Mouse (Mus musculus): ENCODE results near the gene Cdh4.

The Cdh4 gene

DNA sequence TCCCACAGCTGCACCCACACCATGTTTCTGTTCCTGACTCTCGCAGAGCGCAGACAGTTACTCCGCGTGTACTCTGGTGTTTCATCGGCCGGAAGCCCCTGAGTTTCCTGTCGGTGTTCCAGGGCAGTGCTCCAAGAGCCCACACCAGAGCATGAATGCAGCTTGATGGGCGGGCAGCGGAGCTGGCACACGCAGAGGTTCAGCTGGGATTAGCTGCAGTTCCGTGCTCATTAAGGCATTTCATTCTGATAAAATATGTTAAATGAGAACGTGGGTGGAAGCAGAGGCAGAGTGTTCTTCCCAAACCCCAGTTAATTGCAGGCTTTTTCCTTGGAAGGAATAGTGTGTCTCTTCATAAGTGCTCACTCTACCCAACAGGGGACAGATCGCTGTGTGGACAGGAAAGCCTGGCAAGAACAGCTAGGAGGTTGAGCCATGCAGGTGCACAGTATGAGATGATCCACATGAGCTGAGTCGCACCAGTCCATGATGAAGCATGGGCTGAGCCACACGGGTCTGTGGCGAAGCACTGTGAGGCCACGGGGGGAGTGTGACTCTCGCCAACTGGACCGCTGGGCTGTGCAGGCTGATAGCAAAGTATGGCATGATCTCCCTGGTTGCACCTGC is 357.8 kb downstream of the Cdh4 start:
- DNase-seq: no peak

DNA sequence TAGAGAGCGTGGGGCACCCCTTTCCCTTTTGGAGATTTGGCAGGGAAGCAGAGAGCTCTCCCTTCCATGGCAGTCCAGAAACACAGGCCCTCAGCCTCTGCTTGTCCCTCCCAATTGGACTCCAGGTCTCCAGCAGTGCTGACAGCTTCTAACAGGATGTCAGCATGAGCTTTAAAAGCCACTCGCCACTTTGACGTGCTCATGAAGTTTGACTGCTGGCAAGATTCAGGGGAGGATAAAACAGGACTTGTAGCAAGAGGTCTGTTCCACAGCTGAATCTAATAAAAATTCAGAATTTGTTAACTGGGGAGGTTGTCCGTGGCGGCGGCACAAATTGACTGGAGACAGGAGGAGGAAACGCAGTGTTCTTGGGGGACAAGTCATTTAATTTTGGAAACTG is 358.8 kb downstream of the Cdh4 start:
- DNase-seq: no peak

DNA sequence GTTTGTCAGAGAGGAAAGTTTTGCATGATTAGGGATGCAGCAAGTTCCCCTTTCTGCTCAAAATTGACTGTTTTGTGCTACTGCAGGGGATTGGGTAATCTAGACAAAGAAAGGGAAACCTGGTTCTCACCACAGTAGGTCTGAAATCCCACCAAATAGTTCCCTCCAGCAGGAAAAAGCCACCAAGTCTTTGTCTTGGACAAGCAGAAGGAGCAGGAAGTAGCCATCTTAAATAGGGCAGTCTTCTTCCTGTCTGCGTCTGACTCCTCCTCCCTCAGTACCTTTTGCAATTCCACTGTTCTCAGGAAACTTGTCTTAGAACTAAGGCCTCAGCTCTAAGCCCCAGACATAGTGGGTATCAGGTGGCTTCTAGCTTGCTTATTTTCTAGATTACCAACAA is 360.2 kb downstream of the Cdh4 start:
- no peak for DNase-seq

DNA sequence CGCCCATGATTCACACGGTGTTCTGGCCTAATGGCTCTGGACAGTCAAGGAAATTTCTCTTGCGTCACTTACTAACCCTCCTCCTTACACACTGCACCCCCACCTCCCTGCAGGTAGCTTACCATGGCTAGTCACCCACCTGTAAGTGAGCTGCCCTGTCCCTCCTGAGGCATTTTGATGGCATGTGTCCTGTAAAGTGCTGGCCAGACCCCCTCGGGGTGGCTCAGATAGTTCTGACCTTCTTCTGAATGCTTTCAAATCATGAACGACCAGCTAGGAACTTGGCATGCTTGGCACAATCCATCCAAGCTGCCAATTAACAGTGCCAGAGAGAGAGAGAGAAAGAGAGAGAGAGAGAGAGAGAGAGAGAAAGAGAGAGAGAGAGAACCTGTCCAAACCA is 368.9 kb downstream of the Cdh4 start:
- no peak for DNase-seq

DNA sequence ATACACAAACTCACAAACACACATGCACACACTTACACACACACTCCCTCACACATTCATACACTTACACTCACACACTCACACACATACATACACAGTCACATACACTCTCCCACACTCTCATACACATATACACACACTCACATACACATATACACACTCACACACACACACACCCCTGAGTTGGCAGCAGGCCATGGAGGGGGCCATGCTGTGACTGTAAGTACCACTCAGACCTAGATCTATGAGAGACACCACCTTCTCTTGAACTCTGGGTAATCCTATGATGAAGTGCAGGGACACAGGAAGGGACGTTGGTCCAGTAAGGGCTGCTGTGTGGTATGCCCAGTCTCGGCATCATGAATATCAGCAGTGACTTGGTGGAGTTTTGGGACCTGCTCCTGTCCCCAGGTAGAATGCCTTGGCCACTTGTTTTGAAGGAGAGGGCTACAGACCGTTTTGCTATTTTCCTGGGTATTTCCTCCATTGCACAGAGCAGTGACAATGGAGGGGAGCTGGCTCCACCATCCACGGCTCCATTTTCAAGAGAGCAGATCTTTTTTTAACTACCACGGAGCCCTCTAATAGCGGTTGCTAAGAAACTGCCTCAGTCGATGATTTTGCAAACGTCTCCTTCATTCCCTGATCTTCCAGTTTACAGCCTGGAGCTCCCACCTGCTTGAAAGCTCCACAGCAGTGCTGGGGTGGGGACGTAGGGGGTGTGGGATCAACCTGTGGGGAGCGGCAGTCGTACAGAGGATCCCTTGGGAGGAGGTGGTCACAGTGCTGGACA is 371.0 kb downstream of the Cdh4 start:
- DNase-seq: no peak

DNA sequence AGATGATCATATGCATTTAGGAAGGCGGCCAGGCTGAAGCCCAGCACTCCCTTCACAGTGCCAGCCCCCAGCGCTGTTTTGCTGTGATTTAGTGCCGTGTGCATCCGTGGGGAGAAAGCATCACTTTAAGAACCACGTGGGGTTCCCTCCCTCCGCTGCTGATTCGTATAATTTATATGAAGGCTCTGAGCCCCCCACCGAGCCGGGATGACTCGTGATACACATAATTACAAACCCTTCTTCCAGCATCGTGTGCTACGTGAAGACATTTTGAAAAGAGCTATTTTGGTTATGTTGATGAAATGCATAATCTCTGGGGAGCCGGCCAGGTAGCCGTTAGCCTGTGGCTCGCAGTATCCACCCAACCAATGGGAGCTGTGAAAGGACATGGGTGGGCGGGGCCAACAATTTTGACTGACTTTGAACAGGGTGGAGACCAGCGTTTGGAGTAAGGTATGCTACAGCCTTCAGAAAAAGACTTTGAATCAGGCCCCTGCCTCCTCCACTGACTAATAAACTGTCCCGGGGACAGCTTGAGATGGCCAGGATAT is 382.6 kb downstream of the Cdh4 start:
- DNase-seq: no peak

DNA sequence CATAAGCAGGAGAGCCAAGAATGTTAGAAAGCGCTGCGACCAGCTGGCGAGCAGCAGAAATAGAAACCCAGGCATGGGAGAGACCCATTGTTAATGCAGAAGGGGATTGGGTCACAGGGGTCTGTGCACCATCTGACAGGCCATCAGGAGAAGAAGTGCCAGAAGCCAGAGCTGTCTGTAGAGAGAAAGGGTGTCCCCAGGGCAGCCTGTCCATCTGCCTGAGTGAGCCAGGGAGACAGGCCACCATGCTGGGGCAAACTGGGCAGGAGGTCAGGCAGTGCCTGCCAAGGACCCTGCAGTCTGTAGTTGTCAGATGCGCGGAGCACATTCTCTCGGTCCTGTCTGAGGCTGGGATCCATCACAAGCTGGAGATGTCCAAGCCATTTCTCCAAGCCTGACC is 386.7 kb downstream of the Cdh4 start:
- no peak for DNase-seq

DNA sequence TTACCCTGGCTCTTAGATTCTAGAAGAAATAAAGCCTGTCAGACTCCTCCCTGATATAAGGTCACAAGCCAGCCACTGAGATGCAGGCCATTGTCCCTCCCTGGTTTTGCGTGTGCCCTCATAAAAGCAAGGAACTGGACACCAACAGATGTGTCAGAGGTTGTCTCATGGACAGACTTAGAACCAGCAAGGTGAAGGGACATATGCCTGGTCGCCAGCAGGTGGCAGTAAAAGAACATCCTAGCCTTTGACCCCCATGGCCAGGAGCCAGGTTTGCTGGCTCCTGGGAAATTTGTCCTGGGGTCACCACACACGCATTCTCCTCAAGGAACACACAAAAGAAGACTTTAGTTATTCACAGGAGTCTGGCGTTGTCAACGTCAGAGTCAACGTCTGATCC is 387.7 kb downstream of the Cdh4 start:
- DNase-seq: peak; percentile 59

DNA sequence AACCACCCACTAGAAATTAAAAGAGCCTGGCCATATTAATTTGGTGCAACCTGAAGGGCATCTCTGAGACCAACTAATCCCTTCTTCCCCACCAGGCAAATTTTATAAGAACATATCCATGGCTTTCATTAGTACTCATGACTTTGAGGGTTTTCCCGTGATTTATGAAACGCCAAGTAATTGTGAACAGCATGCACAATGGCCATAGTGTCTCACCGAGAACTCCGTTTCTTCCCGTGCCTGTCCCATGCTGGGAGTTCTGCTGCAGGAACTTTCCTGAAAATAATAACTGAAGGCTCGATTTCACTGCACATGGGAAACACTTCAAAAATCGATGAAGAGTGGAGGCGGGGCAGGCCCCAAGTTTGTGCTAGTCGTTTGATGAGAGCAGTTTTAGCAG is 392.7 kb downstream of the Cdh4 start:
- no peak for DNase-seq

DNA sequence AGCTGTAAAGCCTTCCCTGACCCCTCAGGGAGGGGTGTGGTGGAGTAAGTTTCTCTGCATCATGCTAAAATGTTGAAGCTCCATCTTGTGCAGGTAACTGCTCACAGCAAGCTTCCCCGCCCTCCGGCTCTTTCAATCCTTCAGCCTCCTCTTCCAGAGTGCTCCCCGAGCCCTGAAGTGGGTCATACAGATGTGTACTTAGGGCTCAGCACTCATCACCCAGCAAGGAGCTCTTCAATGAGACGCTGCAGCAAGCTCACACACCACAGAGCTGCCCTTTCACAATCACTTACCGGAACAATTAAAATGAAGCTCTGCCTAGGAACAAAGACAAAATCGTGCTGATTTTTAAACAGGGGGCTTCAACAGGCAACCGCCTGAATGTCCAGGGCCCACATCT is 393.3 kb downstream of the Cdh4 start:
- DNase-seq: no peak

DNA sequence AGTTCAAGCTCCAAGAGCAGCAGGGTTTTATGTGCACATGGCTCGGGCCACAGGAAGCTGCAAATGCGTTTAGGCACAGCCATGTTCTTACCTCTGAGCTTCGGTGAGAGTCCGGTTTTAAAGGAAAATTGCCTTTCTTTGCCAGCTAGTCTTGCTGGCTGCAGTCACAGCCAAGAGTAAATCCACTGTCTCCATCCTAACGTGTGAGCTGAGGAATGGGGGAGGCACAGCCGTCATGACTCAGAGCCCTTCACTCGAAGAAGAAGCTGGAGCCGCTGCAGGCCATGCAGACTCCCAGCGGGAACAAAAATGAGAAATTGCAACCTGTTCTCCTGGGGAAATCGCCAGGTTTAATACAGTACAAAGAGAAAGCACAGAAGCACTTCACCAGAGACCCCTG is 395.0 kb downstream of the Cdh4 start:
- no peak for DNase-seq

DNA sequence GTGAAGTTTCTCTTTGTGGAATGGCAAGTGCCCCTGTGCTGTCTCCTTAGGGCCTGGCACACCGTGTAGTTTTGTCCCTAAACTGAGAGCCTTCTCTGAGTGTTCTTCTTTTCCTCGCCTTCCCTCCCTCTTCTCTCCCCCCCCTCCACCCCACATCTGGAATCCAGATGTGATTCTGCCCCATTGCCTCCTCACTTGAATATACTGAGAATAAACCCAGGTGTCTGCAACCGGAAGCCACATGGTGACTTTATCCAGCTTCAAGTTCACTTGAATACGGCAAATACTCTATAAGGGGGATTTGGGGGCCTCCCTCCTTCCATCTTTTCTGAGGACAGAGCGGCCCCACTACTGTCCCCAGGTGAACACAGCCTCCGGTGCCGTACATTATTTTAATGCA is 395.8 kb downstream of the Cdh4 start:
- DNase-seq: no peak

DNA sequence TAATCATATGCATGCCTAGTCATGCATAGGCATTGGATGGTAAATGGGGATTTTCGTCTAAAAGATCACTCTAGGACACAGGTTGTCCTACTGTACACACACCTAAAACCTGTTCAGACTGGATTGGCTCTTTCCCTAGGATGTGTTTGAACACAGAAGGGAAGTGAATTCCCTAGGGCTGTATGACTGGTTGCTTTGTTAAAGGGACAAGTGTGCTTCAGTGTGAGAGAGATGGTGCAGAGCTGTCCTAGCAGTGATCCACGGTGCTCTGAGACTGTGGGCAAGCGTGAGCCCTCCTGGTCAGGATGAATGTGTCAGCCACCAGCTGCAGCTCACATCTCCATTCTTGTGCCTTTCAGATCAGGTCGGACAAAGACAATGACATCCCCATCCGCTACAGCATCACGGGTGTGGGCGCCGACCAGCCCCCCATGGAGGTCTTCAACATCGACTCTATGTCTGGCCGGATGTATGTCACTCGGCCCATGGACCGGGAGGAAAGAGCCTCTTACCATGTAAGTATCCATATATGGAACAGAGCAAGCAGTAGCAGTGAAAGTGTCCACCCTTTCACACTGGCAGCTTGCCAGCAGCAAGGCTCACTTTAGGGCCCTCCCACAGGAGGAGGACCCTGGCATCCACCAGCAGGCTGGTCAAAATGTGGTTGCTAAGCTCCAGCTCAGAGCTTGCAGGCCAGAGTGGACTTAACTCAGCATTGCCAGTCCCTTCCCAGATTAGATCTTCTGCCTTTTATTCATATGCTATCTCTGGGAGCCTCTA is 400.6 kb downstream of the Cdh4 start:
- DNase-seq: peak; percentile 87

DNA sequence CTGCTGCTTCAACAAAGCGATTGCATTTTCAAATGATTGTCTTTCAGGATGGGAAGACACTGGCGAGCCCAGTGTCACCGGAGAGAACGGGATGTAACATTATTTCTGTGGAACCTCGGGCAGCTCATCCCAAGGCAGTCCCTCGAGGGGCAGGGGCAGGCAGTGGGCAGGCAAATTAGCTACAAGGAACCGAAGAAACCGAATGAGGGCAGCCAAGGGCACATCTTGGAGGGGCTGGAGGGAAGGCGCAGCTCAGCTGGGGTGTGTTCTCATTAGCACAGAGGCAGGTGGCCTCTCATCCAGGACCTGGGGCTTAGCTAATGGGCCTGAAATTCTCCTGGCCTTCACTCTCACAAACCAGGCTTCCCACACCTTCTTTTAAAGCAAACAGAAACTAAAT is 407.5 kb downstream of the Cdh4 start:
- peak; percentile 32 for DNase-seq

DNA sequence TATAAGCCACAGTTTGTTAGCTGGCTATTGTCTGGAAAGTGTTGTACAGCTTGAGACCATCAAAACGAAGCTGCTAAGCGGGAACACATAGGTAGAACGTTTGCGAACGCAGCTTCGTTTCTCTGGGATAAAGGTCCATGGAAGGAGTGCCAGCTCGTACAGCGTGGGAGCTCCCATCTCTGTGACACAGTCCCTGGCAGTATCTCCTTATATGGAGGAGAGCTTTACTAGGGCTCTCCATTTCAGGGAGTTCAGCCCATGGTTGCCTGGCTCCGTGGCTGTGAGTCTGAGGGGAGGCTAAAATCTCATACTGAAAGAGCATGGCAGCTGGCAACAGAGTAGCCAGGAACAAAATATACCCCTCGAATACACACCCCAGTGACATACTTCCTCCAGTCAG is 409.9 kb downstream of the Cdh4 start:
- DNase-seq: no peak

DNA sequence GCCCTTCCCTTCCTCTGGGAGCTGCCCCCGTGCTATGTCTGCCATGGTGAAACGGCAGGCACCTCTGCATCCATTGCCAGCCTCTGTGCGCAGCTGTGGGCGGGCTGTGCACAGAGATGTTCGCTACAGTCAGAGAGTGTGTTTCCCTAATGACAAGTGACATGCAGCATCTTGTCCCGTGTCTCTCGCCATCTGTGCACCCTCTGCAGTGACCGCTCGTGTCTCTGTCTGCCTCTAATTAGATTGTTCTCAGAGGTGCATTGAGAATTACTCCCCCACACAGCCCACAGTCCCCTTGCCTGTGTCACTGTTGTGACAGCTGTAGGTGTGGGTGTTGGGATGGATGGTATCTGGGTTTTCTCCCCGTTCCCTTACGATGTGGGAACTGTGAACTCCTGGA is 410.6 kb downstream of the Cdh4 start:
- peak; percentile 94 for DNase-seq

DNA sequence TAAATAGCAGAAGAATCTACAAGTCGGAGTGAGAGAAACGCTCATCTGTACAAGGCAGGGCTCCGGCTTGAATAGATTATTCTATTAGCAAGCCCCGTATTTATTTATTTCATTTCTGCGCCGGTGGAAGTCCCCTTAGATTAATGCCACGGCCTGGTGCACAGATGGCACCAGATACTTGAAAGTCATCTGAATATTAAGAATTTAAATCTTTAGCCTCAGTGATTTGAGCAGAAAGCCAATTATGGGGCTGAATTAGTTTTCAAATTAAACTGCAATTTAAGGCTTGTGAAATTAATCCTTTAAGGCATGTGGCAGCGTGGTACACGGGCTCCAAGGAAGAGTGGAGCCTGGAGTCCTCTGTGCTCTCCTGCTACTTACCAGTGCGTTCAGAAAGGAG is 411.7 kb downstream of the Cdh4 start:
- DNase-seq: peak; percentile 46

DNA sequence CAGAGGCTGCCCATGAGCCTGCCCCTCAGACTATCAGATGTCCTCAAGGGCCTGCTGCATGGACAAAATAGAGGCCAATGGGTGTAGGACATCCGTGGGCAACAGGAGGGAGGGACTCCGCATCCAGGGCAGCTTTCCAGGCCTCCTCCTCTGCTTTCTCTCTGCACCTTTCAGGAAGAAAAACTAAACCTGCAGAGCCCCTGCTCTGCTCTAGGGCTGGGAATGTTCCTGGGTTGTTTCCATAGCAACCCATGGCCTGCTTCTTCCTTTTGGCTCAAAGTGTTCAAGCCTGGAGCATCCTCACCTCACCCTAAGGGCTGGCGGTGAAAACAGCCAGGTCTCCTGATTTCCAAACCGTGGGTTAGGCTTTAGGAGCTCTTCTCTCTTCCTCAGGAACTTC is 414.9 kb downstream of the Cdh4 start:
- DNase-seq: peak; percentile 27

DNA sequence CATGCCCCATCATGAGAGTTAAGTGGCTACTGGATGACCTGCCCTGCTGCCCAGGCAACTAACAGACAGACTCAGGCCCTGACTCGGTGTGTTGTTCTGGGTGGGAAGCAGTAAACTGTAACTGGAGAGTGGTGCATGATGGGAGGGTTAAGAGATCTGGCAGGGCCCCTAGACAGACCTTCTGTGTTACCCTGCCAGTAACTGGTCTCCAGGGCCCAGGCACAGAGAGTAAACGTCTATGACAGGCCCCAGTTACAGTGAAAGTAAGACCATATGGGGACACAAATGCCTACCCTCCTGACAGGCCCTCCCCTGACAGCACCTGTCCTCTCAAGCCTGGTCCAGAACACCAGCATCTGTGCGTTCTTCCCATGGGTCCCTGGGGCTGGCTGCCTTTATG is 420.4 kb downstream of the Cdh4 start:
- no peak for DNase-seq

DNA sequence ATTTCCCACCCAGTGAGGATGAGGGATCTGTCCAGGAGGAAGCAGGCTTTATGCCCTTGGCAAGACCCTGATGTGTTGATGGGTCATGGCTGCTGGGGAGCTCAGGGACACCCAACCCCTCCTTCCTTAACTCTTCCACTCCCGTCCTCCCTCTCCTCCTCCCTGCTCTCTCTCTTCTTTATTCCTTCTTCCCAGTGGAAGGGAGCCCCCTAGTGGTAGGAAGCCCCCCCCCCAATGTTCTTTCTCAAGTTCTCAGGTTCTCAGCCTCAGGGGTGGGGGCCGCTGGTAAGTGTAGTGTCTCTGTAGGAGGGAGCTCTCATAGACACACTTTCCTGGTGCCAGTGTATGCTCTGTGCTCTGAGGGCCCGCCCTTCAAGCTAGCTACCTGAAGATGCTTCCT is 421.0 kb downstream of the Cdh4 start:
- DNase-seq: peak; percentile 62

DNA sequence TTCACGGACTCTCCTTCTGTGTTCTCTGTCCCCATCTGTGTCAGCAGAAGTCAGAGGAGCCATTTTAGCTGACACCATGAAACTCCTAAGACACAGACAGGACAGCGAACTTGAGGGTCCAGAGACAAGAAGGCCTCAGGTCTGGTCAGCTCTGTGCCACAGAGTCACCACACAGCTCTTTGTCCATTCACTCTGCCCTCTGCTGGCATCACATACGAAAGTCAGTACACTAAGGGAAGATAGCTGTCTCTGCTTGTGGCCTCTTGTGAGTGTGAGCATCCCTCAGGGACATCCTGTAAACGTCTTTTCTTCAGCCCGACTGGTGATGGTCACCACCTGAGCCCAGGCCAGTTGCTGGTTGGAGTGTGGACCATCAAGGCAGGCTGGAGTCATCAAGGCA is 422.9 kb downstream of the Cdh4 start:
- peak; percentile 30 for DNase-seq

DNA sequence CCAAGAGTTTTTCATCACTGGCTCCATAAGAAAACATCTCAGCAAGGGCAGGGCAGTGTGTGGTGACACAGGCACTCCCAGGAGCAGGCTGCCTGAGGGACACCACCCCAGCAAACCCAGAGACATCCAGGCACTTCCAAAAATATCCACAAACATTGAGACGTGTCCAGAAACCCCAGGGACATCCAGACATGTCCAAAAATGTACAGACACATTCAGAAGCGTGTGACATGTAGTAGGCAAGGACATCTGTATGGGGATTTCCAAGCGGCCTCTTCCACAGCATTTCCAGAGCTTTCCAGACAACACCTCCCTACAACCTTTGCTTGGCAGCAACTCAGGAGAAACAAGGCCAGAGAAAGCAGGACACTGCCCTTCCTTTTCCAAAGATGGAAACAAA is 425.4 kb downstream of the Cdh4 start:
- DNase-seq: no peak

DNA sequence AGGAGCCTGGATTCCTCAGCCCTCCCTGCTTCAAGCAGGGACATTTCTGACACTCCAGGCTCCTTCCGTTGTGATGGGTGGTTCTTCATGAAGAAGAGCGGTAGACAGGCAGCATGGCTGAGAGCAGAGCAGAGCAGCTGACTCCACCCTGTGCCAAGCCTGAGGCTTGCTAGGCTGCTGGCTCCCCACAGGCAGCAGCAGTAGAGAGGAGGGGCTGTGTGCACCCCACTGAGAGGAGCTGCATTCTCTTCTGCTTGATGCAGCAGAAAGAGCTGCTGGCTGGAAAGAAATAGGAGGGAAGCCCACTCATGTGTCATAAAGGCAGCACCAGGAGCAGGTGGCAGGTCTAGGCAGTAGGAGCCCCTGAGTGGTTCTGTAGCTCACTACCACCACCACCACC is 427.6 kb downstream of the Cdh4 start:
- DNase-seq: peak; percentile 81

DNA sequence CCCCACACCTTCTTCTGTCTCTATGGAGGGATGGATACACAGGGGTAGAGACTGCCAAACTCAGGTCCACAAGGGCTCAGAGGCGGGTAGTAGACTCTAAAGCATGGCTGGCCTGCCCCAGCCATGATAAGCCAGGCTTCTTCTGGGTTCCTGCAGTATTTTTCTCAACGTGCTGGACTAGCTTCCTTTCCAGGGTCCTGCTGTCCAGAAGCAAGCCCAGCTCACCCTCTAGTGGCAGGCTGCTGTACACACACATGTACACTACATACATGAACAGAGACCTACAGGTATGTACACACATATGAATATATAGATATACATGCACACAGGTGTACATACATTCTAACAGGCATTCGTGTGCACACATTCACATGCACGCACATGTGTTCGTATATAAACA is 430.5 kb downstream of the Cdh4 start:
- DNase-seq: peak; percentile 63
